Mouse (Mus musculus): Measurements from ENCODE around the gene Fam57b. TPM values are rescaled to one million over a fixed set of nuclear protein-coding genes. Genes with fewer than 3 reads are reported as not detected.

The Fam57b gene
- total RNA-seq, 1 experiment = 1.9 TPM

GRCm38 (mm10) chr7:126803751-126804150 is 6.3 kb downstream of the Fam57b start:
- Histone ChIP-seq H3K27ac (ENCODE audit: insufficient read depth, low read depth, low read length, poor library complexity, severe bottlenecking) (no peak overlapping the region), H3K9ac (ENCODE audit: insufficient read depth, low read depth, low read length, poor library complexity, severe bottlenecking) (no peak overlapping the region)
- no peak for DNase-seq (ENCODE audit: low read depth, low spot score)

GRCm38 (mm10) chr7:126806956-126807355 is 9.5 kb downstream of the Fam57b start:
- Histone ChIP-seq H3K9me3 (ENCODE audit: control insufficient read depth, insufficient read depth, low read depth, low read length) (no peaks in the 10 kb centered on the region), H3K9ac (ENCODE audit: insufficient read depth, low read depth, low read length, poor library complexity, severe bottlenecking) (no peak overlapping the region), H3K4me1 (ENCODE audit: control insufficient read depth in 2 of 2, insufficient read depth in 2 of 2, low read length in 2 of 2, poor library complexity in 1 of 2) (peaks cover 0 to 6% of the 10 kb centered on the region in 2 experiments; a peak in 2 of 4 replicates), H3K4me3 (ENCODE audit: insufficient read depth in 1 of 2, low read depth in 1 of 2, low read length in 2 of 2, poor library complexity in 1 of 2, severe bottlenecking in 1 of 2) (no peak overlapping the region), H3K27ac (ENCODE audit: insufficient read depth, low read depth, low read length, poor library complexity, severe bottlenecking) (no peak overlapping the region), H3K36me3 (ENCODE audit: control insufficient read depth, insufficient read depth, low read length, poor library complexity, severe bottlenecking) (peaks cover 6% of the 10 kb centered on the region; the same call in 1 of the 2 replicates)
- TF ChIP-seq MAFK (IDR thresholded peaks at IDR 0.05; ENCODE audit: insufficient read depth, low read depth, low read length) = no peak
- no peak for TF ChIP-seq HCFC1 (IDR thresholded peaks at IDR 0.05; ENCODE audit: borderline replicate concordance, insufficient read depth, low read length)
- no peak for TF ChIP-seq ZNF384 (IDR thresholded peaks at IDR 0.05; ENCODE audit: low read depth, low read length)
- TF ChIP-seq ZC3H11A (IDR thresholded peaks at IDR 0.05; ENCODE audit: borderline replicate concordance, low read depth, low read length) = no peak
- no peak for TF ChIP-seq CHD2 (IDR thresholded peaks at IDR 0.05; ENCODE audit: low read depth, low read length)
- in situ Hi-C loops (cut with MboI; ENCODE audit: low sequenced_read_pairs in 2 of 2, unreplicated experiment in 2 of 2) = no loop called here
- DNase-seq (ENCODE audit: low read depth, low spot score) = no peak

More at GRCm38 (mm10) chr7:126803751-126804150, 6.3 kb downstream of the Fam57b start:
- Histone ChIP-seq H3K36me3 (ENCODE audit: control insufficient read depth, insufficient read depth, low read length, poor library complexity, severe bottlenecking) (peaks cover 6% of the 10 kb centered on the region; the same call in 1 of the 2 replicates), H3K4me3 (ENCODE audit: insufficient read depth in 1 of 2, low read depth in 1 of 2, low read length in 2 of 2, poor library complexity in 1 of 2, severe bottlenecking in 1 of 2) (no peak overlapping the region), H3K4me1 (ENCODE audit: control insufficient read depth in 2 of 2, insufficient read depth in 2 of 2, low read length in 2 of 2, poor library complexity in 1 of 2) (peaks cover 0 to 12% of the 10 kb centered on the region in 2 experiments; a peak in 1 of 4 replicates), H3K9me3 (ENCODE audit: control insufficient read depth, insufficient read depth, low read depth, low read length) (no peaks in the 10 kb centered on the region)
- in situ Hi-C loops (cut with MboI; ENCODE audit: low sequenced_read_pairs in 2 of 2, unreplicated experiment in 2 of 2) = no loop called here
- TF ChIP-seq HCFC1 (IDR thresholded peaks at IDR 0.05; ENCODE audit: borderline replicate concordance, insufficient read depth, low read length) = no peak
- no peak for TF ChIP-seq ZC3H11A (IDR thresholded peaks at IDR 0.05; ENCODE audit: borderline replicate concordance, low read depth, low read length)
- TF ChIP-seq MAFK (IDR thresholded peaks at IDR 0.05; ENCODE audit: insufficient read depth, low read depth, low read length) = no peak
- TF ChIP-seq CHD2 (IDR thresholded peaks at IDR 0.05; ENCODE audit: low read depth, low read length) = no peak
- no peak for TF ChIP-seq ZNF384 (IDR thresholded peaks at IDR 0.05; ENCODE audit: low read depth, low read length)

GRCm38 (mm10) chr7:126807405-126807804 is 9.9 kb downstream of the Fam57b start:
- no peak overlapping the region for H3K27ac ChIP-seq (ENCODE audit: insufficient read depth, low read depth, low read length, poor library complexity, severe bottlenecking)
- no peak overlapping the region for H3K4me3 ChIP-seq (ENCODE audit: insufficient read depth in 1 of 2, low read depth in 1 of 2, low read length in 2 of 2, poor library complexity in 1 of 2, severe bottlenecking in 1 of 2)
- TF ChIP-seq HCFC1 (IDR thresholded peaks at IDR 0.05; ENCODE audit: borderline replicate concordance, insufficient read depth, low read length) = no peak
- peak; percentile 59; the same call in 1 of the 2 replicates for TF ChIP-seq MAFK (IDR thresholded peaks at IDR 0.05; ENCODE audit: insufficient read depth, low read depth, low read length)
- peaks cover 0 to 6% of the 10 kb centered on the region in 2 experiments; a peak in 2 of 4 replicates for H3K4me1 ChIP-seq (ENCODE audit: control insufficient read depth in 2 of 2, insufficient read depth in 2 of 2, low read length in 2 of 2, poor library complexity in 1 of 2)
- H3K9me3 ChIP-seq (ENCODE audit: control insufficient read depth, insufficient read depth, low read depth, low read length) = no peaks in the 10 kb centered on the region
- peaks cover 6% of the 10 kb centered on the region; the same call in 1 of the 2 replicates for H3K36me3 ChIP-seq (ENCODE audit: control insufficient read depth, insufficient read depth, low read length, poor library complexity, severe bottlenecking)
- in situ Hi-C loops (cut with MboI; ENCODE audit: low sequenced_read_pairs in 2 of 2, unreplicated experiment in 2 of 2) = no loop called here
- no peak for DNase-seq (ENCODE audit: low read depth, low spot score)
- H3K9ac ChIP-seq (ENCODE audit: insufficient read depth, low read depth, low read length, poor library complexity, severe bottlenecking) = no peak overlapping the region

- DNase-seq (ENCODE audit: low read depth, low spot score) = peak; percentile 68
- Histone ChIP-seq H3K9ac (ENCODE audit: insufficient read depth, low read depth, low read length, poor library complexity, severe bottlenecking) (peak overlapping the region; percentile 94), H3K4me3 (ENCODE audit: insufficient read depth in 1 of 2, low read depth in 1 of 2, low read length in 2 of 2, poor library complexity in 1 of 2, severe bottlenecking in 1 of 2) (peak overlapping the region; percentile 55 to 87), H3K9me3 (ENCODE audit: control insufficient read depth, insufficient read depth, low read depth, low read length) (no peaks in the 10 kb centered on the region), H3K27ac (ENCODE audit: insufficient read depth, low read depth, low read length, poor library complexity, severe bottlenecking) (no peak overlapping the region), H3K36me3 (ENCODE audit: control insufficient read depth, insufficient read depth, low read length, poor library complexity, severe bottlenecking) (peaks cover 3% of the 10 kb centered on the region; the same call in 1 of the 2 replicates), H3K4me1 (ENCODE audit: control insufficient read depth in 2 of 2, insufficient read depth in 2 of 2, low read length in 2 of 2, poor library complexity in 1 of 2) (peaks cover 5 to 15% of the 10 kb centered on the region in 2 experiments; a peak in 3 of 4 replicates)
- TF ChIP-seq CHD2 (IDR thresholded peaks at IDR 0.05; ENCODE audit: low read depth, low read length) (no peak), ZC3H11A (IDR thresholded peaks at IDR 0.05; ENCODE audit: borderline replicate concordance, low read depth, low read length) (no peak), MAFK (IDR thresholded peaks at IDR 0.05; ENCODE audit: insufficient read depth, low read depth, low read length) (no peak), HCFC1 (IDR thresholded peaks at IDR 0.05; ENCODE audit: borderline replicate concordance, insufficient read depth, low read length) (0 out of 2 replicates have a peak, but pooled peaks have one; percentile 58), ZNF384 (IDR thresholded peaks at IDR 0.05; ENCODE audit: low read depth, low read length) (no peak)
- in situ Hi-C loops (cut with MboI; ENCODE audit: low sequenced_read_pairs in 2 of 2, unreplicated experiment in 2 of 2) = no loop called here
Measured at GRCm38 (mm10) chr7:126808703-126809455, 11.4 kb downstream of the Fam57b start.

Measured in ES-E14 (cell line).